Mouse (Mus musculus): ENCODE results near the gene Atg4b. TPM values are rescaled to one million over a fixed set of nuclear protein-coding genes. Genes with fewer than 3 reads are reported as not detected.
A peak's percentile ranks its signal among the peaks of the same experiment; 100 is the strongest.
"Not testable (repeated sequence)": the region's sequence is repeated elsewhere in the genome, so short reads cannot be mapped to it uniquely, and the experiment has no call there.

Atg4b gene
- polyA plus RNA-seq, 1 experiment from 2014 or later, result 75.2 TPM

GRCm38 (mm10) chr1:93760076-93760475 lies 8.8 kb downstream of the Atg4b start:
- 91% methylated on average over 1 of the region's 1 CpGs for WGBS
- Histone ChIP-seq H3K4me3 (no peak overlapping the region), H3K27ac (no peak overlapping the region), H3K4me1 (peaks cover 16% of the 10 kb centered on the region), H3K4me2 (no peak overlapping the region), H3K9me3 (no peaks in the 10 kb centered on the region), H3K36me3 (no peaks in the 10 kb centered on the region), H3K27me3 (no peaks in the 10 kb centered on the region), H3K9ac (no peak overlapping the region)
- ATAC-seq (ENCODE audit: borderline replicate concordance, extremely low read depth, low FRiP score, low TSS enrichment), result no peak

GRCm38 (mm10) chr1:93763531-93763930 lies 12.2 kb downstream of the Atg4b start:
- not testable (repeated sequence) for ATAC-seq (ENCODE audit: borderline replicate concordance, extremely low read depth, low FRiP score, low TSS enrichment); H3K27ac ChIP-seq; H3K9me3 ChIP-seq; H3K4me3 ChIP-seq; H3K27me3 ChIP-seq; H3K4me1 ChIP-seq; H3K4me2 ChIP-seq; H3K9ac ChIP-seq; H3K36me3 ChIP-seq
- 85% methylated on average over 3 of the region's 3 CpGs for WGBS

- Histone ChIP-seq H3K4me2 (no peak overlapping the region), H3K27me3 (no peaks in the 10 kb centered on the region), H3K4me3 (no peak overlapping the region), H3K27ac (no peak overlapping the region), H3K36me3 (peaks cover 15% of the 10 kb centered on the region), H3K9me3 (no peaks in the 10 kb centered on the region), H3K4me1 (no peaks in the 10 kb centered on the region), H3K9ac (no peak overlapping the region)
- no peak for ATAC-seq (ENCODE audit: borderline replicate concordance, extremely low read depth, low FRiP score, low TSS enrichment)
- WGBS, result 89% methylated on average over 9 of the region's 9 CpGs
These were observed 13.7 kb downstream of the Atg4b start for GRCm38 (mm10) chr1:93764871-93765591.

GRCm38 (mm10) chr1:93767600-93767999 lies 16.3 kb downstream of the Atg4b start:
- Histone ChIP-seq H3K9me3 (no peaks in the 10 kb centered on the region), H3K27me3 (no peaks in the 10 kb centered on the region), H3K9ac (no peak overlapping the region), H3K27ac (no peak overlapping the region), H3K4me3 (no peak overlapping the region), H3K4me1 (no peaks in the 10 kb centered on the region), H3K36me3 (peaks cover 21% of the 10 kb centered on the region), H3K4me2 (no peak overlapping the region)
- ATAC-seq (ENCODE audit: borderline replicate concordance, extremely low read depth, low FRiP score, low TSS enrichment), result no peak
- WGBS, result 95% methylated on average over 6 of the region's 6 CpGs

- Histone ChIP-seq H3K27ac (peak overlapping the region; percentile 41; the same call in 1 of the 2 replicates), H3K27me3 (no peaks in the 10 kb centered on the region), H3K9me3 (no peaks in the 10 kb centered on the region), H3K4me2 (no peak overlapping the region), H3K9ac (no peak overlapping the region), H3K4me1 (no peaks in the 10 kb centered on the region), H3K36me3 (peaks cover 36% of the 10 kb centered on the region), H3K4me3 (no peak overlapping the region)
- 93% methylated on average over 3 of the region's 3 CpGs for WGBS
- ATAC-seq (ENCODE audit: borderline replicate concordance, extremely low read depth, low FRiP score, low TSS enrichment), result peak; percentile 88
These were observed 18.6 kb downstream of the Atg4b start for GRCm38 (mm10) chr1:93769901-93770300.

- Histone ChIP-seq H3K9ac (no peak overlapping the region), H3K4me1 (no peaks in the 10 kb centered on the region), H3K36me3 (peaks cover 70% of the 10 kb centered on the region), H3K4me2 (no peak overlapping the region), H3K27me3 (no peaks in the 10 kb centered on the region), H3K27ac (no peak overlapping the region), H3K4me3 (no peak overlapping the region), H3K9me3 (no peaks in the 10 kb centered on the region)
- WGBS, result 98% methylated on average over 5 of the region's 5 CpGs
- ATAC-seq (ENCODE audit: borderline replicate concordance, extremely low read depth, low FRiP score, low TSS enrichment), result no peak
These were observed 25.4 kb downstream of the Atg4b start for GRCm38 (mm10) chr1:93776686-93777085.

- Histone ChIP-seq H3K9ac (no peak overlapping the region), H3K4me2 (no peak overlapping the region), H3K4me3 (no peak overlapping the region), H3K36me3 (peaks cover 93% of the 10 kb centered on the region), H3K9me3 (no peaks in the 10 kb centered on the region), H3K4me1 (no peaks in the 10 kb centered on the region), H3K27me3 (no peaks in the 10 kb centered on the region), H3K27ac (no peak overlapping the region)
- ATAC-seq (ENCODE audit: borderline replicate concordance, extremely low read depth, low FRiP score, low TSS enrichment), result no peak
- 76% methylated on average over 2 of the region's 2 CpGs for WGBS
These were observed 35.6 kb downstream of the Atg4b start for GRCm38 (mm10) chr1:93786912-93787311.

GRCm38 (mm10) chr1:93794526-93794925 lies 43.2 kb downstream of the Atg4b start:
- no peak for ATAC-seq (ENCODE audit: borderline replicate concordance, extremely low read depth, low FRiP score, low TSS enrichment)
- Histone ChIP-seq H3K27ac (no peak overlapping the region), H3K4me2 (no peak overlapping the region), H3K27me3 (no peaks in the 10 kb centered on the region), H3K4me1 (no peaks in the 10 kb centered on the region), H3K9ac (no peak overlapping the region), H3K9me3 (no peaks in the 10 kb centered on the region), H3K36me3 (peaks cover 78% of the 10 kb centered on the region), H3K4me3 (no peak overlapping the region)
- WGBS, result 94% methylated on average over 8 of the region's 8 CpGs

GRCm38 (mm10) chr1:93795886-93796285 lies 44.6 kb downstream of the Atg4b start:
- Histone ChIP-seq H3K9ac (no peak overlapping the region), H3K4me3 (no peak overlapping the region), H3K4me2 (no peak overlapping the region), H3K9me3 (no peaks in the 10 kb centered on the region), H3K36me3 (peaks cover 70% of the 10 kb centered on the region), H3K27me3 (no peaks in the 10 kb centered on the region), H3K4me1 (peaks cover 5% of the 10 kb centered on the region), H3K27ac (no peak overlapping the region)
- no peak for ATAC-seq (ENCODE audit: borderline replicate concordance, extremely low read depth, low FRiP score, low TSS enrichment)
- WGBS, result 84% methylated on average over 8 of the region's 8 CpGs

GRCm38 (mm10) chr1:93800670-93801503 lies 49.6 kb downstream of the Atg4b start:
- Histone ChIP-seq H3K4me2 (peak overlapping the region; percentile 69), H3K27ac (peak overlapping the region; percentile 98; the same call in 1 of the 2 replicates), H3K4me3 (peak overlapping the region; percentile 90), H3K9me3 (no peaks in the 10 kb centered on the region), H3K4me1 (peaks cover 37% of the 10 kb centered on the region), H3K36me3 (peaks cover 28% of the 10 kb centered on the region; the same call in 1 of the 2 replicates), H3K9ac (peak overlapping the region; percentile 91), H3K27me3 (no peaks in the 10 kb centered on the region)
- no peak for ATAC-seq (ENCODE audit: borderline replicate concordance, extremely low read depth, low FRiP score, low TSS enrichment)
- 67% methylated on average over 21 of the region's 21 CpGs for WGBS

- peak within 1 kb of the TSS; percentile 91 for H3K9ac ChIP-seq
- H3K36me3 ChIP-seq, result peaks cover 32% of the 10 kb centered on the region
- peak within 1 kb of the TSS; percentile 97 for H3K4me2 ChIP-seq
- peak within 1 kb of the TSS; percentile 90 for H3K4me3 ChIP-seq
- ATAC-seq (ENCODE audit: borderline replicate concordance, extremely low read depth, low FRiP score, low TSS enrichment), result peak; percentile 50
- peak within 1 kb of the TSS; percentile 98 for H3K27ac ChIP-seq
- H3K9me3 ChIP-seq, result no peaks in the 10 kb centered on the region
- peaks cover 38% of the 10 kb centered on the region for H3K4me1 ChIP-seq
- under 1% methylated on average over 42 of the region's 42 CpGs for WGBS
- no peaks in the 10 kb centered on the region for H3K27me3 ChIP-seq
These were observed 50.5 kb downstream of the Atg4b start, which contains the start of gene Dtymk for GRCm38 (mm10) chr1:93801741-93802238. Gene Dtymk, minus strand, starts transcription at chr1:93801934.

- Histone ChIP-seq H3K4me1 (peaks cover 38% of the 10 kb centered on the region), H3K9me3 (no peaks in the 10 kb centered on the region), H3K27ac (peak overlapping the region; percentile 98), H3K36me3 (peaks cover 32% of the 10 kb centered on the region), H3K4me2 (peak overlapping the region; percentile 97), H3K9ac (peak overlapping the region; percentile 91; the same call in 1 of the 2 replicates), H3K4me3 (peak overlapping the region; percentile 96), H3K27me3 (no peaks in the 10 kb centered on the region)
- no peak for ATAC-seq (ENCODE audit: borderline replicate concordance, extremely low read depth, low FRiP score, low TSS enrichment)
- 72% methylated on average over 5 of the region's 5 CpGs for WGBS
These were observed 51.5 kb downstream of the Atg4b start for GRCm38 (mm10) chr1:93802771-93803170.
